Mouse (Mus musculus): Measurements from ENCODE around the gene Rnase12.

GRCm38 (mm10) chr14:51023457-51023856 lies 34.0 kb downstream of the Rnase12 start:
- no peak for TF ChIP-seq CTCF (IDR thresholded peaks at IDR 0.05; ENCODE audit: low read depth, low read length)
- TF ChIP-seq POLR2A (IDR thresholded peaks at IDR 0.05; ENCODE audit: extremely low read depth, insufficient read depth, low read length), result no peak
